ENCODE assay signal across 14 mouse cellular contexts in the genomic region with DNA sequence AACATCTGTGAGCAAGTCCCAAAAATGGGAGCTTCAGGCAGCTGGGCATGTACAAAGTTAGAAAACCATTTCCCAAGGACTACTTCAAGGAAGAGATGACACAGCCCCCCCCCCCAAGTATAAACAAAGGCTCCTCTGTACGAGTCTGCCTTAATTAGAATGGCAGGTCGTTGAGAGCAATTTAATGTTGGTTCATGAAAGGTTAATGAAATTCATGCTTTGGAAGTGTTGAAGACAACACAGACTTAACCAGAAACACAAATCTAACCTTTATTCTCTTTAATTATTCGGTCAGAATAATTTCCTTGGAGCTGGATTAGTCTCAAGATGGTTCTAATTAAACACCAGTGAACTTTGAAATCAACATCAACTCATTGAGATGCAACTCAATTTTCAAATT.
"Had no signal": no experiment of that assay in that cellular context is flagged by ENCODE, and none has a peak within 500 bp of the region (broad histone marks: within the 10 kb centered on the region; RNA-seq: fewer than 3 reads in every experiment).

No protein-coding gene starts in this region.

- H3K4me3 ChIP-seq: limb, embryonic 12.5 days; limb, embryonic 15.5 days; neural tube, embryonic 12.5 days; neural tube, embryonic 15.5 days had no signal

- H3K4me2 ChIP-seq: limb, embryonic 12.5 days; limb, embryonic 15.5 days; liver, embryonic 11.5 days; lung, embryonic 14.5 days; neural tube, embryonic 12.5 days; neural tube, embryonic 15.5 days had no signal

- H3K9ac ChIP-seq: limb, embryonic 12.5 days; limb, embryonic 15.5 days; liver, embryonic 14.5 days; liver, postnatal 0 days; lung, embryonic 14.5 days; neural tube, embryonic 12.5 days; neural tube, embryonic 15.5 days had no signal

- ATAC-seq: liver, postnatal 0 days; lung, postnatal 0 days had no signal

- H3K27me3 ChIP-seq: limb, embryonic 12.5 days; limb, embryonic 15.5 days; neural tube, embryonic 12.5 days; neural tube, embryonic 15.5 days had no signal

- H3K9me3 ChIP-seq: limb, embryonic 15.5 days; neural tube, embryonic 15.5 days had no signal

- DNase-seq: kidney, adult 18-20 months; left cerebral cortex, postnatal 4 days; liver, postnatal 0 days; lung, embryonic 14.5 days; thymus, adult 18-20 months; thymus, postnatal 36 days had no signal

- H3K36me3 ChIP-seq: limb, embryonic 15.5 days had no signal

- H3K4me1 ChIP-seq: limb, embryonic 12.5 days; limb, embryonic 15.5 days; neural tube, embryonic 15.5 days had no signal

- H3K27ac ChIP-seq: limb, embryonic 12.5 days; limb, embryonic 15.5 days; liver, embryonic 14.5 days; macrophage; neural tube, embryonic 12.5 days; neural tube, embryonic 15.5 days had no signal
